Mouse (Mus musculus) urinary bladder, postnatal 10 days (tissue): ENCODE results near the gene Smpd3.

Experiments
- DNase-seq: peaks from one replicate; pipeline ENCODE4 v3.0.0; 2022; ENCODE audit warnings: low spot score

Gene Smpd3

GRCm38 (mm10) chr8:106219620-106220019 is 118.2 kb downstream of the Smpd3 start:
- no peak for DNase-seq

- no peak for DNase-seq
These were observed 123.8 kb downstream of the Smpd3 start for GRCm38 (mm10) chr8:106213959-106214358.

DNA sequence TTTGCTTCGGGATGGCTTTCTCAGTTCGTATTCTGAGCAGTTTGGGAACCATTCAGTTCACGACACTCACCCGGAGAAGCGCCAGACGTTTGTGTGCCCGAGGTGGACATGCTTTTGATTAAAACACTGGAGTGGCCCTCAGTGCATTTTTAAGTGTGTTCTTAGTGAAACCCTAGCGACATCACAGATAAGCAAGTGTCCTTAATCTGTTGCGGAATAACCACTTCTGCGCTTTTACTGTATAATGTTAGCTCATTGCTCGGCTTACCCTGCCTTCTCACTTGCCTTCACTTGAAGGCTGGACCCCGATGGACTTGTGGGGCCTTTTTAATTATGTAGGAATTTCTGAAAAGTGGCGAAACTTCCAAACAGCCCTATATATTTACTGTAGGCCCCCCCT is 126.4 kb downstream of the Smpd3 start:
- DNase-seq = no peak

DNA sequence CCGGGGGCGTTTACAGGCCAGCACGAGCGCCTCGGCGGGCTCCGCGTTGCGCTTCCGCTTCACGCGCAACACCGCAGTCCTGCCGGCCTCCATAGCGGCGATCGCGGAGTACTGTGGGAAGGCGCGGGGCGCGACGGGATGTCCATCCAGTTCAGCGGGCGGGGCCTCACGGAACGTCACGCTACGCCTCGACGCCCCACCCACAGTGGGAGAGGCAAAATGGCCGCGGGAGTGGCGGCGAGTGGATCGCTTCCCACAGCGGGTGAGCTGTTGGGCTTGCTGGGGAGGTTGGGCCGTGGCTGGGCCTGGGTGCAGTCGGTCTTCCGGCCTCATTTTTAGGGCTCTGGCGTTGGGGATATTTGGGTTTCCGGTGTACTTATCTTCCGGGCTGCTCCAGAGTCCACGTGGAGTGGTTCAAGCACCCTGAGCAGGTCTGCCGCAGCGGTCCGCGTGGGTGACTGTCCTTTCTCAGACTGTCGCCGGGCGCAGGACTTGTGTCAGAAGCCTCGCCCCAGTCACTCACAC is 126.9 kb downstream of the Smpd3 start, which contains the start of the genes Slc7a6os and Prmt7:
Slc7a6os (minus strand) TSS at position 115 of the 525 bp plus-strand sequence.
Prmt7 (plus strand) TSS at position 116 of the 525 bp plus-strand sequence.
- peak; percentile 84 for DNase-seq

DNA sequence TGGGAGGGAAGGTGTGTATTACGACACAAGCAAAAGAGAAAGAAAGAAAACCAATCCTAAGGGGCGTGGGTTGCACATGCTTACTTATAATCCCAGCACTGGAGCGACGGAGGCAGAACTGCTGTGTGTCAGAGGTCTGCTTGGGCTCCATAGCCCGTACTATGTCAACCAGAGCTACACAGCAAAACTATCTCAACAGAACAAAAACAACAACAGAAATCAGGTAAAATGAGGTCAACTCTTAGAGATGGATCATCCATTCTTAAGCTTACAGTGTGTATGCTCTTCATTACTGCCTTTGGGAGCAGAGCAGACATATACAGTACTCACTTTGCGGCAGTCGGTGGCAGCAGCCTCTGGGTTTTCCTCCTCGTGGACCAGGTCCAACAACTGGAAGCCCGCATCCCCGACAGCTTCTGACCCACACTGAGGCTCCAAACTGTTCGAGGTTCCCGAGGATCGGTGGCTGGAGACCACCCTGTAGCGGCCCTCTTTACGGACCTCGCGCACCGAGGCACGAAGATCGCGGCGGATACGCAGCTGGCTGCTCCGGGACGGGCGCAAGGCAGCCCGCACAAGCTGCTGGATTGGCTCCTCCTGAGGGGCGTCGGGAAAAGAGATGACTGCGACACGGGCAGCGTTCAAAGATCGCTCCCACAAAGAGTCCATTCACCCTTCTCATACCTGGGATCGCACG is 127.6 kb downstream of the Smpd3 start:
- DNase-seq = peak; percentile 18
